Mouse (Mus musculus) right cerebral cortex, postnatal 14 days (tissue): ENCODE data around the gene Zdhhc17.
A peak's percentile ranks its signal among the peaks of the same experiment; 100 is the strongest.

ENCODE experiments used
- DNase-seq: peaks from one replicate; pipeline ENCODE4 v3.0.0; 2022

Gene Zdhhc17

GRCm38 (mm10) chr10:110951748-110952147 lies 58.2 kb downstream of the Zdhhc17 start:
- DNase-seq = no peak

- DNase-seq = no peak
Measured at GRCm38 (mm10) chr10:110951112-110951511, 58.8 kb downstream of the Zdhhc17 start.

GRCm38 (mm10) chr10:110947574-110947973 lies 62.4 kb downstream of the Zdhhc17 start:
- no peak for DNase-seq

GRCm38 (mm10) chr10:110945966-110946365 lies 64.0 kb downstream of the Zdhhc17 start:
- DNase-seq = no peak

GRCm38 (mm10) chr10:110944175-110944574 lies 65.8 kb downstream of the Zdhhc17 start:
- DNase-seq = no peak

GRCm38 (mm10) chr10:110942806-110943205 lies 67.1 kb downstream of the Zdhhc17 start:
- no peak for DNase-seq

GRCm38 (mm10) chr10:110941968-110942367 lies 68.0 kb downstream of the Zdhhc17 start:
- DNase-seq = no peak

GRCm38 (mm10) chr10:110940740-110941398 lies 69.1 kb downstream of the Zdhhc17 start:
- DNase-seq = no peak

GRCm38 (mm10) chr10:110939717-110940116 lies 70.2 kb downstream of the Zdhhc17 start:
- DNase-seq = no peak

- DNase-seq = peak; percentile 39
Measured at GRCm38 (mm10) chr10:110938841-110939549, 70.9 kb downstream of the Zdhhc17 start.

GRCm38 (mm10) chr10:110938361-110938760 lies 71.6 kb downstream of the Zdhhc17 start:
- no peak for DNase-seq

GRCm38 (mm10) chr10:110935669-110936068 lies 74.3 kb downstream of the Zdhhc17 start:
- no peak for DNase-seq

- DNase-seq = no peak
Measured at GRCm38 (mm10) chr10:110935081-110935480, 74.9 kb downstream of the Zdhhc17 start.

GRCm38 (mm10) chr10:110933584-110933983 lies 76.4 kb downstream of the Zdhhc17 start:
- DNase-seq = no peak

GRCm38 (mm10) chr10:110931913-110932560 lies 77.9 kb downstream of the Zdhhc17 start:
- no peak for DNase-seq

GRCm38 (mm10) chr10:110931161-110931912 lies 78.6 kb downstream of the Zdhhc17 start:
- DNase-seq = no peak

- no peak for DNase-seq
Measured at GRCm38 (mm10) chr10:110929756-110930155, 80.2 kb downstream of the Zdhhc17 start.

GRCm38 (mm10) chr10:110927491-110927890 lies 82.4 kb downstream of the Zdhhc17 start:
- DNase-seq = no peak

GRCm38 (mm10) chr10:110922612-110923011 lies 87.3 kb downstream of the Zdhhc17 start:
- DNase-seq = no peak

GRCm38 (mm10) chr10:110921890-110922289 lies 88.0 kb downstream of the Zdhhc17 start:
- DNase-seq = no peak

- no peak for DNase-seq
Measured at GRCm38 (mm10) chr10:110920368-110920950, 89.5 kb downstream of the Zdhhc17 start.

GRCm38 (mm10) chr10:110919531-110920343 lies 90.2 kb downstream of the Zdhhc17 start, which contains the start of gene Csrp2:
Gene Csrp2, plus strand, starts transcription at chr10:110919789.
- peak; percentile 72 for DNase-seq
